Mouse (Mus musculus) thymus, adult 2 months (tissue): ENCODE results near the gene Faap20.

ENCODE experiments used
- CTCF ChIP-seq: fragments of 200-500 bp; IDR thresholded peaks from 2 replicates; pipeline ENCODE4 v1.5.1; 2012; ENCODE audit warnings: mild to moderate bottlenecking, control low read depth, low read length, moderate library complexity, borderline replicate concordance; ENCODE audit not compliant: control insufficient read depth, poor library complexity, insufficient read depth; ENCODE audit errors: extremely low read depth
- POLR2A ChIP-seq: fragments of 200-500 bp; IDR thresholded peaks from 2 replicates; pipeline ENCODE4 v1.6.1; 2012; ENCODE audit warnings: mild to moderate bottlenecking, low read length, control low read depth, moderate library complexity; ENCODE audit not compliant: control insufficient read depth, poor library complexity, insufficient read depth; ENCODE audit errors: extremely low read depth

GRCm38 (mm10) chr4:155243233-155243632 is 6.4 kb upstream of the Faap20 start:
- TF ChIP-seq POLR2A (no peak), CTCF (no peak)
